Mouse (Mus musculus) embryonic stem cell, embryonic (primary cell): Measurements from ENCODE around the gene Limk1.

Experiments used
- CTCF ChIA-PET, 4 experiments: fragments of 300-600 bp in 2 of 4; fragments of 350-600 bp in 2 of 4; sonication (Branson Sonifier 250); formaldehyde crosslinking; loops; one replicate each; lab custom pipeline; 2022; ENCODE audit warnings: inconsistent platforms in 2 of 4; lab: Charles Lee
- POLR2A ChIA-PET, 4 experiments: fragments of 300-600 bp in 2 of 4; fragments of 350-600 bp in 2 of 4; sonication (Branson Sonifier 250); formaldehyde crosslinking; loops; one replicate each; lab custom pipeline; 2022; ENCODE audit warnings: antibody characterized with exemption in 4 of 4, inconsistent platforms in 1 of 4; lab: Charles Lee

Gene Limk1

GRCm38 (mm10) chr5:134688086-134688717 lies at the start of gene Limk1:
Gene Limk1 (minus strand): TSS chr5:134688598.
- ChIA-PET CTCF (interaction anchor here (0.5 to 1.8 kb wide), 42 partner anchors 9 to 589 kb away, joined by 3 to 15 read pairs (median 4); partner anchors contain the start of genes Cldn3 (in 1 of the 4) and Eln (in 1 of the 4)), POLR2A (interaction anchor here in 3 of 4 experiments (0.5 to 2.1 kb wide), 42 partner anchors 9 to 461 kb away, joined by 3 to 26 read pairs (median 4); partner anchors contain the start of genes Eif4h (in 3 of the 3), Abhd11 (in 1 of the 3), Cldn3 (in 1 of the 3) and Cldn4 (in 1 of the 3))

- ChIA-PET CTCF (interaction anchor here in 1 of 4 experiments (1.1 kb wide), 1 partner anchor 31 kb away, joined by 3 read pairs; no protein-coding TSS in a partner anchor), POLR2A (no interaction called here)
These were observed 46.5 kb upstream of the Limk1 start for GRCm38 (mm10) chr5:134734920-134735319.

GRCm38 (mm10) chr5:134734072-134734471 lies 45.7 kb upstream of the Limk1 start:
- CTCF ChIA-PET = interaction anchor here in 3 of 4 experiments (0.6 to 1.1 kb wide), 3 partner anchors 14 to 384 kb away, joined by 3 to 16 read pairs (median 3); no protein-coding TSS in a partner anchor
- POLR2A ChIA-PET = no interaction called here

GRCm38 (mm10) chr5:134733241-134733640 lies 44.8 kb upstream of the Limk1 start:
- ChIA-PET CTCF (no interaction called here), POLR2A (no interaction called here)

- CTCF ChIA-PET = no interaction called here
- POLR2A ChIA-PET = interaction anchor here in 2 of 4 experiments (0.6 to 1.2 kb wide), 2 partner anchors 15 to 17 kb away, joined by 3 read pairs; no protein-coding TSS in a partner anchor
These were observed 40.7 kb upstream of the Limk1 start for GRCm38 (mm10) chr5:134729124-134729523.

DNA sequence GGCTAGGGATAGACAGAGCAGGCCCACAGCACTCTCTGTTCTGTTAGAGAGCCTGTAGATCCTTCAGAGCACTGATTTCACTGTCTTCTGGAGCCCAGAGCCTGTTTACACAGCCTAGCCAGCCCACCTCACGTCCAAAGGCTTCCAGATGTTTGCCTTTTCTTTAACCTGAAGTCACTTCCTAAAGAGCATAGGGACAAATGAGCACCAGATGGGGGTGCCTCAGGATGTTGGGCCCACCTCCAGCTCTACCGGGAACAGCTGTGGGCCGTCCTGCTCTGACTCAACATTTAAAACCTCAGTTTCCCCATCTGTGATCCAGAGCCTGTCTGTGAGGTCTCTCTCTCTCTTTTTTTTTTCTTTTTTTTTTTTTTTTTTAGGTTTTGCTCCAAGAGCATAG lies 40.1 kb upstream of the Limk1 start:
- ChIA-PET CTCF (no interaction called here), POLR2A (interaction anchor here in 2 of 4 experiments (0.6 to 1.2 kb wide), 2 partner anchors 15 to 16 kb away, joined by 3 read pairs; no protein-coding TSS in a partner anchor)

DNA sequence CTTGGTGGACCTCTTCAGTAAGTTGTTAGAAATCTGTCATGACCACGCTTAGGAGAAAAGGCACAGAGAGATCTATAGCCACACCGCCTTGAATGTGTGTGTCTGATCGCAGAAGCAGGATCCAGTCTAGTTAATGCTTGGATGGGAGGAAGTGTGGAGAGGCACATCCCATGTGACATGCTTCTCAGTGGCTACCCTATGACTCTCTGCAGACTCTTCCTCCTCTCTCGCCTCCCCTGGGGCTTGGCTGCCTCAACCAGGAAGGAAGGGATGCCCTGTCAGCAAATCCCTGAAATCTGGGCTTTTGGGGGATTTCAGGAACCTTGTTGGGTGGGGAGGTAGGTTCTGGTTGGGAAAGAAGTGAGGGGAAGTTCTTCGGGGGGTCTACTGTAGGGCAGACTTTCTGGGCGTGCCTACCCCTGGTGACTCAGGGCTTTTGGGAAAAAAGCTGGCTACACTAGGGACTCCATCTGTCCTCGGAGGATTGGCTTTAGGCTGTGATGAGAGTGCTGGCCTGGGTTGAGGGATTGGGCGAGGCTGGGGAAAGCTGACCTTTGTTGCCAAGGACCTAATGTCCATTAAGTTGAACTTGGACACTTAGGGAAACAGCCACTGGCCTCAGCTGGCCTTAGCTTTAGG lies 38.7 kb upstream of the Limk1 start:
- POLR2A ChIA-PET = no interaction called here
- CTCF ChIA-PET = no interaction called here

DNA sequence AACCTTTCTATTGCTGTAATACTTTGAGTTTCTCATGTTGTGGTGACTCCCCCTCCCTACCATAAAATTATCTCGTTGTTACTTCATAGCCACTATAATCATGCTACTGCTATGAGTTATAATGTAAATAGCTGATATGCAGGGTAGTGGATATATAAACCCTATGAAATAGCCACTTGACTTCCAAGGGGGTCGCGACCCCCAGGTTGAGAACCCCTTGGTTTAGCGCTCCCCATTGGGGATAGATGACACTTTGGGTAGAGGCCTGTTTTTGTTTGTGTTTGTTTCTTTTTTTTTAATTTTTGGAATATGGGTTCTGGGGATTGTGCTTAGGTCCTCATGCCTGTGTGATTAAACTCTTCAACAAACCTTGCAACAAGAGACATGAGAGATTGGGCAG lies 36.9 kb upstream of the Limk1 start:
- CTCF ChIA-PET = interaction anchor here in 1 of 4 experiments (0.6 kb wide), 1 partner anchor 75 kb away, joined by 13 read pairs; no protein-coding TSS in a partner anchor
- POLR2A ChIA-PET = no interaction called here

GRCm38 (mm10) chr5:134720058-134720457 lies 31.7 kb upstream of the Limk1 start:
- ChIA-PET POLR2A (interaction anchor here in 2 of 4 experiments (0.7 to 1.2 kb wide), 2 partner anchors 14 to 538 kb away, joined by 3 read pairs; no protein-coding TSS in a partner anchor), CTCF (interaction anchor here in 1 of 4 experiments (0.7 to 1.1 kb wide), 2 partner anchors 24 to 187 kb away, joined by 3 read pairs; no protein-coding TSS in a partner anchor)

GRCm38 (mm10) chr5:134711076-134711475 lies 22.7 kb upstream of the Limk1 start:
- ChIA-PET POLR2A (interaction anchor here in 1 of 4 experiments (0.8 kb wide), 1 partner anchor 10 kb away, joined by 3 read pairs; no protein-coding TSS in a partner anchor), CTCF (interaction anchor here (0.5 to 1.8 kb wide), 14 partner anchors 12 to 338 kb away, joined by 3 to 10 read pairs (median 4); no protein-coding TSS in a partner anchor)

GRCm38 (mm10) chr5:134709275-134709674 lies 20.9 kb upstream of the Limk1 start:
- POLR2A ChIA-PET = no interaction called here
- CTCF ChIA-PET = no interaction called here

- POLR2A ChIA-PET = interaction anchor here in 1 of 4 experiments (0.6 kb wide), 2 partner anchors 35 to 122 kb away, joined by 3 to 4 read pairs; no protein-coding TSS in a partner anchor
- CTCF ChIA-PET = interaction anchor here (0.6 to 3.5 kb wide), 20 partner anchors 15 to 583 kb away, joined by 3 to 14 read pairs (median 4); no protein-coding TSS in a partner anchor
These were observed 15.8 kb upstream of the Limk1 start for GRCm38 (mm10) chr5:134704157-134704556.

- CTCF ChIA-PET = interaction anchor here in 3 of 4 experiments (0.6 to 3.3 kb wide), 11 partner anchors 12 to 212 kb away, joined by 3 to 11 read pairs (median 3); partner anchors contain the start of gene Eif4h (in 1 of the 3)
- POLR2A ChIA-PET = interaction anchor here in 3 of 4 experiments (0.5 to 1.6 kb wide), 6 partner anchors 20 to 151 kb away, joined by 3 to 4 read pairs (median 3); partner anchors contain the start of gene Eif4h (in 1 of the 3)
These were observed 7.1 kb upstream of the Limk1 start for GRCm38 (mm10) chr5:134695539-134695938.

GRCm38 (mm10) chr5:134695082-134695481 lies 6.7 kb upstream of the Limk1 start:
- ChIA-PET CTCF (interaction anchor here in 3 of 4 experiments (0.6 to 3.3 kb wide), 11 partner anchors 12 to 212 kb away, joined by 3 to 11 read pairs (median 3); partner anchors contain the start of gene Eif4h (in 1 of the 3)), POLR2A (interaction anchor here in 3 of 4 experiments (0.5 to 1.6 kb wide), 7 partner anchors 19 to 150 kb away, joined by 3 to 4 read pairs (median 3); partner anchors contain the start of gene Eif4h (in 1 of the 3))

- ChIA-PET POLR2A (interaction anchor here in 1 of 4 experiments (0.9 kb wide), 1 partner anchor 196 kb away, joined by 3 read pairs; no protein-coding TSS in a partner anchor), CTCF (interaction anchor here in 2 of 4 experiments (0.6 to 0.7 kb wide), 2 partner anchors 8 to 193 kb away, joined by 3 to 4 read pairs; no protein-coding TSS in a partner anchor)
These were observed 4.3 kb upstream of the Limk1 start for GRCm38 (mm10) chr5:134692704-134693103.

DNA sequence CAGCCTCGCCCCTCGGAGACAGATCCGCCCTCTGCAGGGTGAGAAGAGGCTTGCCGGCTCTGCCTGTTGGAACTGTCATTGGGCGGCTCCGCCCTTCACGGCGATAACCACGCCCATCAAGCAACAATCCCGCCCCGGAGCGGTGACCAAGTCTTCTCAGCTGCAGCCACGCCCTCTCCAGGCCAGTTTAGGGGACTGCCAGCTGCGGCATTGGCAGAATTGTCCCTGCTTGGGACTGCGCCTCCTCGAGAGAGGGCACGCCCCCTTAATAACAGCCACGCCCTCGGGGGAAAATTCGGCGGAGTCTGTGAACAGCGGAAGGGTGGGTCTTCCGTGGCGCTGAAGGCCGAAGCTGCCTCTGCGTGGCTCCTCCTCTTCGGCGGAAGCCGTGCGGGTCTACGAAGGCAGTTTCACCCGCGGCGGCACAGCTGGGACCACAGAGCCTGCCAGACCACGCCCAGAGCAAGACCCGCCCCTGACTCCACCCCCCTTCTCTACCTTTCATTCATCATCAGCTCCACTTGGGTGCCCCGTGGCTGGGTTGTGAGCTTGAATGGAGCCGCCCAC lies 403 bp upstream of the Limk1 start:
- CTCF ChIA-PET = interaction anchor here (0.5 to 1.8 kb wide), 54 partner anchors 8 to 588 kb away, joined by 3 to 15 read pairs (median 4); partner anchors contain the start of genes Cldn3 (in 1 of the 4) and Eln (in 1 of the 4)
- POLR2A ChIA-PET = interaction anchor here (0.5 to 2.1 kb wide), 54 partner anchors 9 to 1960 kb away, joined by 3 to 26 read pairs (median 4); partner anchors contain the start of genes Eif4h (in 3 of the 4), Clip2 (in 2 of the 4), Abhd11 (in 1 of the 4) and Cldn3 (in 1 of the 4)

DNA sequence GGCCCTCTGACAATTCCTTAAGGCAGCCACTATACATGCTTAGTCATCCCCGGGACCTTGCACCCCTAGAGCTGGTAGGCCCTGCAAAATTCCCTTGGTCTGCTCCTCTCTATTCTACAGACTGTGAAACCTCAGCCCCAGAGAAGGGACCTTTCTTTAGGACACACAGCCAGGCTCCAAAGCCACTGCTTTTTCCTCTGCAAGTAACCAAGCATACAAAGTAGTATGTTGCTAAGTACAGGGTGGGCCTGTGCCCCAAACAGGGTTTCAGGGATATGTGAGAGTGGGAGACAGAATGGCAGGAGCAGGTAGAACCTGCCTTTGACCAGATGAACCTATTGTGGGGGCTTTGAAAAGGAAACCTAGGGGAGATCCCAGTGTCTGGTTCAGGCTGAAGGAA lies 1.2 kb downstream of the Limk1 start:
- ChIA-PET CTCF (no interaction called here), POLR2A (interaction anchor here in 3 of 4 experiments (0.5 to 2.0 kb wide), 3 partner anchors 86 to 462 kb away, joined by 3 to 8 read pairs (median 7); partner anchors contain the start of gene Tbl2 (in 1 of the 3))
